Mouse (Mus musculus): ENCODE data around the gene Sav1.

GRCm38 (mm10) chr12:69926716-69927115 lies 60.1 kb downstream of the Sav1 start:
- no peak for TF ChIP-seq SRF (IDR thresholded peaks at IDR 0.05; ENCODE audit: control insufficient read depth, insufficient read length, low read depth)
- TF ChIP-seq POLR2A (IDR thresholded peaks at IDR 0.05; ENCODE audit: insufficient read length, low read depth), result no peak
- TF ChIP-seq POLR2AphosphoS2 (IDR thresholded peaks at IDR 0.05; ENCODE audit: insufficient read length, low read depth), result no peak
- no peak for TF ChIP-seq MYOD1 (IDR thresholded peaks at IDR 0.05; ENCODE audit: control insufficient read depth in 1 of 3, insufficient read length in 2 of 3, low read depth in 2 of 3)

All from myocyte (in vitro differentiated cells).